Mouse (Mus musculus) liver, postnatal 0 days (tissue): ENCODE measurements at regions not wholly inside any gene's neighbourhood (a gene's known extent, or its start where the extent isn't known, plus 50 kb on each side); places are given as distances from the start of the nearest gene placed in this dataset.

Experiments used
- CTCF ChIP-seq: sonication (generic); IDR thresholded peaks from 2 replicates; pipeline ENCODE4 v1.5.1; 2016; ENCODE audit warnings: antibody characterized with exemption, low read depth
- EP300 ChIP-seq: IDR thresholded peaks from 2 replicates; pipeline ENCODE4 v1.6.1; 2016; ENCODE audit warnings: antibody characterized with exemption, low read depth, mild to moderate bottlenecking

DNA sequence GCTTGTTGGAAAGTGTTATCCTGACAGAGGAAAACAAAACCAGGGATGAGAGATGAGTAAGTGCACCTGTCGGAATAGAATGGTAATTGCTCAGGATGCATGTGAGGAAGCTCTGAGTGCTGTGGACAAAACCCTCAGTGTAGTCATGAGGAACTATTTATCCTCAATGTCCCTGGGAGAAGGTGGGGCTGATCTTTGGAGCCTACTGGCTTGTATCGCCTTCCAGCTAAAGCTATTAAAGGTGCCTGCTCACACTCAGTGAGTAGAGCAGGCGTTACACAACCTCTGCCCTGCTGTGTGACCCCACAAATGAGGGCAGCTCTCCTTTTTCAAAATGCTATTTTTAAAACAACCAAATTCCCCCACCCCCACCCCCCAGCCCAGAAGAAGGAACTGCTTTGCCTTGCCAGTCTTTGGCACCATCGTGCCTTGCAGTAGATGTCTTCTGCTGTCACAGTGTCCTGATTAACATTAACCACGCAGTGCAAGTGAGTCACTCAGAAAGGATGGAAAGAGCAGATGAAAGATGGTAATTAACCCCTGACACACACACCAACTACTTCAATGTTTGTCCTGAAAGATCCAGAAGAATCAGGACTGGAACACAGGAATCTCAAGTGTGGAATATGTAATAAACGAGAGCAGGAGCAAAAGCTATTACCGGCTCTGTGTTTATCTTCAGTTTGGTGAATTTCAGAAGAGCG, 440.8 kb upstream of the Tnp1 start:
- TF ChIP-seq CTCF (no peak), EP300 (no peak)
